Mouse (Mus musculus): ENCODE results near the gene Ctcf. TPM values are rescaled to one million over a fixed set of nuclear protein-coding genes. Genes with fewer than 3 reads are reported as not detected.

Gene Ctcf
- polyA plus RNA-seq, 1 experiment, result 77.0 TPM

DNA sequence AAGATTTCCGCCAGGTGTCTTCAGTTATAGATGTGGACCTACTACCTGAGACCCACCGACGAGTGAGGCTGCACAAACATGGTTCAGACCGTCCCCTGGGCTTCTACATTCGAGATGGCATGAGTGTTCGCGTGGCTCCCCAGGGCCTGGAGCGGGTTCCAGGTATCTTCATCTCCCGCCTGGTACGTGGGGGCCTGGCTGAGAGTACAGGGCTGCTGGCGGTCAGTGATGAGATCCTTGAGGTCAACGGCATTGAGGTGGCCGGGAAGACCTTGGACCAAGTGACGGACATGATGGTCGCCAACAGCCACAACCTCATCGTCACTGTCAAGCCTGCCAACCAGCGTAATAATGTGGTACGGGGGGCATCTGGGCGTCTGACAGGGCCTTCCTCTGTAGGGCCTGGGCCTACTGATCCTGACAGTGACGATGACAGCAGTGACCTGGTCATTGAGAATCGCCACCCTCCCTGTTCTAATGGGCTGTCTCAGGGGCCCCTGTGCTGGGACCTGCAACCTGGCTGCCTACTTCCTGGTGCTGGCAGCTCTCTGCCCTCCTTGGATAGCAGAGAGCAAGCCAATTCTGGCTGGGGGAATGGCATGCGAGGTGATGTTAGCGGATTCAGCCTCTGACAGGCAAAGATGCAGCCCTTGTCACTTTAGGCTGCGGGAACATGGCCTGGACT, 66.5 kb downstream of the Ctcf start:
- TF ChIP-seq CTCF (IDR thresholded peaks at IDR 0.05; ENCODE audit: control insufficient read depth, insufficient read depth, low read length), result no peak
- Histone ChIP-seq H3K4me1 (ENCODE audit: control insufficient read depth, insufficient read depth, low read length) (peaks cover 6% of the 10 kb centered on the region; the same call in 1 of the 2 replicates), H3K4me3 (replicated peaks; ENCODE audit: control insufficient read depth, low read depth, low read length) (no peak overlapping the region), H3K27ac (ENCODE audit: control insufficient read depth, insufficient read depth, low read depth, low read length, poor library complexity) (no peak overlapping the region)
- 94% methylated on average over 24 of the region's 24 CpGs for WGBS

GRCm38 (mm10) chr8:105704146-105704812, 67.9 kb downstream of the Ctcf start:
- H3K4me1 ChIP-seq (ENCODE audit: control insufficient read depth, insufficient read depth, low read length), result peaks cover 7% of the 10 kb centered on the region; the same call in 1 of the 2 replicates
- TF ChIP-seq CTCF (IDR thresholded peaks at IDR 0.05; ENCODE audit: control insufficient read depth, insufficient read depth, low read length) (no peak), POLR2A (IDR thresholded peaks at IDR 0.05; ENCODE audit: borderline replicate concordance, control insufficient read depth, low read depth, low read length) (no peak)
- no peak overlapping the region for H3K4me3 ChIP-seq (replicated peaks; ENCODE audit: control insufficient read depth, low read depth, low read length)
- no peak overlapping the region for H3K27ac ChIP-seq (ENCODE audit: control insufficient read depth, insufficient read depth, low read depth, low read length, poor library complexity)
- WGBS, result 94% methylated on average over 34 of the region's 34 CpGs

- 84% methylated on average over 6 of the region's 6 CpGs for WGBS
- Histone ChIP-seq H3K4me3 (replicated peaks; ENCODE audit: control insufficient read depth, low read depth, low read length) (no peak overlapping the region), H3K27ac (ENCODE audit: control insufficient read depth, insufficient read depth, low read depth, low read length, poor library complexity) (no peak overlapping the region), H3K4me1 (ENCODE audit: control insufficient read depth, insufficient read depth, low read length) (peaks cover 7% of the 10 kb centered on the region; the same call in 1 of the 2 replicates)
- TF ChIP-seq CTCF (IDR thresholded peaks at IDR 0.05; ENCODE audit: control insufficient read depth, insufficient read depth, low read length) (no peak), POLR2A (IDR thresholded peaks at IDR 0.05; ENCODE audit: borderline replicate concordance, control insufficient read depth, low read depth, low read length) (no peak)
These were observed 68.6 kb downstream of the Ctcf start for GRCm38 (mm10) chr8:105704955-105705354.

DNA sequence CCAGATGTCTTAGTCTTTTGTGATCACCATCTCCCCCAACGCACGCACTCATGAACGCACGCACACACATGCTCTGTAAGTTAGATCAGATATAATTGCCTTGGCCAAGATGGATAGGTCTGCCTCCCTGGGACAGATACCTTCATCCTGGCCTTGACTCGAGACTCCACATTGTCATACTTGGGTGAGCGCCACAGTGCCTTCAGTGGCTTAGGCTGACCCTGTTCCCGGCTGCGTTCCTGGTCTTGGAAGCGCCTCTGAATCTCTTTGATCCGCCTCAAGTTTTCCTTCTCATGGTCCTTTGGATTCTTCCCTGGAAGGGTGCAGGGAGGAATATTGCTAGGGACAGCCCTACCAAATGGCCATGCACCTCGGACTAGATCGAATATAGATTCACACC, 70.1 kb downstream of the Ctcf start:
- WGBS, result 86% methylated on average over 12 of the region's 12 CpGs
- H3K27ac ChIP-seq (ENCODE audit: control insufficient read depth, insufficient read depth, low read depth, low read length, poor library complexity), result no peak overlapping the region
- TF ChIP-seq CTCF (IDR thresholded peaks at IDR 0.05; ENCODE audit: control insufficient read depth, insufficient read depth, low read length) (no peak), POLR2A (IDR thresholded peaks at IDR 0.05; ENCODE audit: borderline replicate concordance, control insufficient read depth, low read depth, low read length) (no peak)
- H3K4me3 ChIP-seq (replicated peaks; ENCODE audit: control insufficient read depth, low read depth, low read length), result no peak overlapping the region
- peaks cover 7% of the 10 kb centered on the region; the same call in 1 of the 2 replicates for H3K4me1 ChIP-seq (ENCODE audit: control insufficient read depth, insufficient read depth, low read length)

DNA sequence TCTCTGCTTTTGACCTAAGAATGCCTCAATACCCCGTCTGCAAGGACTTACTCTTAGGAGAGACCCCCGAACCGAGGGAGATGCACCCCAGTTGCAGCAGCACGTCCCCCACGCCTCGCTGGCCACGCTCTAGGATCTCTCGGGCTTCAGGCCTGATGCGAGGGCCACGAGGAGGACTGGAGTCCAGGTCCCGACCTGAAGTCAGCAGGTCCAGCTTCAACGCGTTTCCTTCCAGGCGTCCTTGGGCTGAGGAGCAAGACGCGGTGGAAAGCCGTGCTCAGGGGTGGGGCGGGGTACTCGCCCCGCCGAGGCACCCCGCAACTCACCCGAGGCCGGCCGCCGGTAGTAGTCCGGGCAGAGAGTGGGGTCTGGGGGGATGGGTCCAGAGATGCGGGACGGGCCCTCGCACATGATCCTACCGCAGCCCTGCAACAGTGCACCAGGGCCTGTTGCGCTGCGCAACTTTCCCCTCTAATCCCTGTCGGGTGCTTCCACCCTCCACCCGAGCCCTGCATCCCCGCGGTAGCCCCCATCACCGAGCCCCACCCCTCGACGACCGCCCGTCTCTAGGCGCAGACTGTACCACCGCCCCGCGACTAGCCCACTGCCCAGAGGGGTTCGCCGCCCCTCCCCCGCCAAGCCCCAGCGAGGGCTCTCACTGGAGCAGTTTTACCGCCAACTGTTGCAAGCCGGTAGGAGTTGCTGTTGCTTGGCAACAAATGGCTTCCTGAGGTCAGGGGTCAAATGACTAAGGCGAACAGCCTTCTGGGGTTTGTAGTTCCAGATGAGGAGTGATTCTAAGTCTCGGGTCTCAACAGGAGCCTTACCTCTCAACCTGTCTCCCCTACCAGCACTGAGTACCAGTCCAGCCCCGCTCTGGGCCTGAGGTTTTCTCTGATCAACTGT, 71.4 kb downstream of the Ctcf start, which contains the start of the genes 4933405L10Rik and Enkd1:
Gene 4933405L10Rik, plus strand, starts transcription at position 158 of the 906 bp plus-strand sequence.
Gene Enkd1, minus strand, starts transcription at position 713 of the 906 bp plus-strand sequence.
- Histone ChIP-seq H3K4me3 (replicated peaks; ENCODE audit: control insufficient read depth, low read depth, low read length) (peak within 1 kb of the TSS; percentile 67), H3K4me1 (ENCODE audit: control insufficient read depth, insufficient read depth, low read length) (peaks cover 5% of the 10 kb centered on the region; the same call in 1 of the 2 replicates)
- 1% methylated on average over 55 of the region's 55 CpGs for WGBS

GRCm38 (mm10) chr8:105708675-105709074, 72.3 kb downstream of the Ctcf start:
- H3K4me1 ChIP-seq (ENCODE audit: control insufficient read depth, insufficient read depth, low read length), result peaks cover 5% of the 10 kb centered on the region; the same call in 1 of the 2 replicates
- H3K4me3 ChIP-seq (replicated peaks; ENCODE audit: control insufficient read depth, low read depth, low read length), result no peak overlapping the region
- H3K27ac ChIP-seq (ENCODE audit: control insufficient read depth, insufficient read depth, low read depth, low read length, poor library complexity), result no peak overlapping the region
- WGBS, result 89% methylated on average over 8 of the region's 8 CpGs
- no peak for TF ChIP-seq POLR2A (IDR thresholded peaks at IDR 0.05; ENCODE audit: borderline replicate concordance, control insufficient read depth, low read depth, low read length)
- TF ChIP-seq CTCF (IDR thresholded peaks at IDR 0.05; ENCODE audit: control insufficient read depth, insufficient read depth, low read length), result no peak

More for the DNA sequence above, 71.4 kb downstream of the Ctcf start, which contains the start of the genes 4933405L10Rik and Enkd1:
- no peak within 1 kb of the TSS for H3K27ac ChIP-seq (ENCODE audit: control insufficient read depth, insufficient read depth, low read depth, low read length, poor library complexity)
- no peak for TF ChIP-seq CTCF (IDR thresholded peaks at IDR 0.05; ENCODE audit: control insufficient read depth, insufficient read depth, low read length)
- TF ChIP-seq POLR2A (IDR thresholded peaks at IDR 0.05; ENCODE audit: borderline replicate concordance, control insufficient read depth, low read depth, low read length), result no peak

- no peak overlapping the region for H3K27ac ChIP-seq (ENCODE audit: control insufficient read depth, insufficient read depth, low read depth, low read length, poor library complexity)
- 85% methylated on average over 13 of the region's 14 CpGs for WGBS
- H3K4me3 ChIP-seq (replicated peaks; ENCODE audit: control insufficient read depth, low read depth, low read length), result no peak overlapping the region
- H3K4me1 ChIP-seq (ENCODE audit: control insufficient read depth, insufficient read depth, low read length), result peaks cover 5% of the 10 kb centered on the region; the same call in 1 of the 2 replicates
- no peak for TF ChIP-seq CTCF (IDR thresholded peaks at IDR 0.05; ENCODE audit: control insufficient read depth, insufficient read depth, low read length)
- TF ChIP-seq POLR2A (IDR thresholded peaks at IDR 0.05; ENCODE audit: borderline replicate concordance, control insufficient read depth, low read depth, low read length), result no peak
These were observed 72.9 kb downstream of the Ctcf start for GRCm38 (mm10) chr8:105709317-105709716.
